Mouse (Mus musculus): ENCODE results near the gene Rfc4. TPM values are rescaled to one million over a fixed set of nuclear protein-coding genes. Genes with fewer than 3 reads are reported as not detected.
"Not testable (repeated sequence)": the region's sequence is repeated elsewhere in the genome, so short reads cannot be mapped to it uniquely, and the experiment has no call there.

Rfc4 gene
- total RNA-seq, 2 experiments from 2014 or later = 2.5 to 3.9 TPM

GRCm38 (mm10) chr16:23103038-23103745 is 24.3 kb downstream of the Rfc4 start:
- no peak for DNase-seq (ENCODE audit: low spot score in 2 of 2)

- no peak for DNase-seq (ENCODE audit: low spot score in 2 of 2)
Observed at GRCm38 (mm10) chr16:23102340-23103037, 25.0 kb downstream of the Rfc4 start.

GRCm38 (mm10) chr16:23100613-23101012 is 26.9 kb downstream of the Rfc4 start:
- DNase-seq (ENCODE audit: low spot score in 2 of 2) = no peak

GRCm38 (mm10) chr16:23100099-23100575 is 27.4 kb downstream of the Rfc4 start:
- DNase-seq (ENCODE audit: low spot score in 2 of 2) = no peak

GRCm38 (mm10) chr16:23099632-23100031 is 27.9 kb downstream of the Rfc4 start:
- no peak for DNase-seq (ENCODE audit: low spot score in 2 of 2)

- not testable (repeated sequence) for DNase-seq (ENCODE audit: low spot score in 2 of 2)
Observed at GRCm38 (mm10) chr16:23098105-23098452, 29.5 kb downstream of the Rfc4 start.

GRCm38 (mm10) chr16:23097290-23098104 is 30.0 kb downstream of the Rfc4 start:
- peak; percentile 19 to 75 for DNase-seq (ENCODE audit: low spot score in 2 of 2)

- not testable (repeated sequence) for DNase-seq (ENCODE audit: low spot score in 2 of 2)
Observed at GRCm38 (mm10) chr16:23096886-23097285, 30.7 kb downstream of the Rfc4 start.

GRCm38 (mm10) chr16:23095581-23095980 is 32.0 kb downstream of the Rfc4 start:
- DNase-seq (ENCODE audit: low spot score in 2 of 2) = not testable (repeated sequence)

GRCm38 (mm10) chr16:23094136-23094535 is 33.4 kb downstream of the Rfc4 start:
- DNase-seq (ENCODE audit: low spot score in 2 of 2) = no peak

- DNase-seq (ENCODE audit: low spot score in 2 of 2) = no peak
Observed at GRCm38 (mm10) chr16:23093321-23093953, 34.1 kb downstream of the Rfc4 start.

GRCm38 (mm10) chr16:23091345-23091744 is 36.2 kb downstream of the Rfc4 start:
- DNase-seq (ENCODE audit: low spot score in 2 of 2) = not testable (repeated sequence)

GRCm38 (mm10) chr16:23088491-23088890 is 39.0 kb downstream of the Rfc4 start:
- DNase-seq (ENCODE audit: low spot score in 2 of 2) = not testable (repeated sequence)

GRCm38 (mm10) chr16:23087712-23088111 is 39.8 kb downstream of the Rfc4 start:
- DNase-seq (ENCODE audit: low spot score in 2 of 2) = not testable (repeated sequence)

GRCm38 (mm10) chr16:23087159-23087558 is 40.4 kb downstream of the Rfc4 start:
- not testable (repeated sequence) for DNase-seq (ENCODE audit: low spot score in 2 of 2)

GRCm38 (mm10) chr16:23077516-23077915 is 50.0 kb downstream of the Rfc4 start:
- not testable (repeated sequence) for DNase-seq (ENCODE audit: low spot score in 2 of 2)

Small RNA genes within 50 kb of the gene (microRNA-seq; reads per million reads assigned to microRNA genes)
- gene Gm49346 = 4.2 to 8.8 reads per million in 2 experiments

Other genes starting within 250 kb of the Rfc4 start
- gene Ahsg, start 236.5 kb downstream of the Rfc4 start, total RNA-seq (2021) = not detected
- gene Fetub, start 209.4 kb downstream of the Rfc4 start, total RNA-seq (2021) = under 1 TPM; 0.22 to 0.30 TPM
- not detected for gene Hrg, start 176.7 kb downstream of the Rfc4 start, total RNA-seq (2021)
- gene Kng2, start 98.3 kb downstream of the Rfc4 start, total RNA-seq (2021) = not detected
- not detected for gene Kng1, start 69.9 kb downstream of the Rfc4 start, total RNA-seq (2021)
- gene Eif4a2, start 20.3 kb downstream of the Rfc4 start, total RNA-seq (2021) = 100 to 1,000 TPM; 905 to 926 TPM
- not detected for gene Adipoq, start 18.8 kb upstream of the Rfc4 start, total RNA-seq (2021)
- gene St6gal1, start 97.0 kb upstream of the Rfc4 start, total RNA-seq (2021) = 10 to 100 TPM; 15.9 to 16.3 TPM